Mouse (Mus musculus) C2C12 (cell line): ENCODE data around the gene Tspan15. TPM values are rescaled to one million over a fixed set of nuclear protein-coding genes. Genes with fewer than 3 reads are reported as not detected.

Source experiments
- H3K27me3 ChIP-seq: one replicate; pipeline ENCODE4 v1.6.1; 2011; ENCODE audit not compliant: control insufficient read depth, insufficient read depth, insufficient read length
- H3K36me3 ChIP-seq: one replicate; pipeline ENCODE4 v1.6.1; 2011; ENCODE audit not compliant: control insufficient read depth, insufficient read depth
- H3K4me3 ChIP-seq: one replicate; pipeline ENCODE4 v1.5.1; 2011; ENCODE audit warnings: mild to moderate bottlenecking, control low read depth; ENCODE audit not compliant: poor library complexity, insufficient read depth, severe bottlenecking
- H3K79me2 ChIP-seq: one replicate; pipeline ENCODE4 v1.6.1; 2011; ENCODE audit not compliant: control insufficient read depth, insufficient read depth
- H3K79me3 ChIP-seq: one replicate; pipeline ENCODE4 v1.6.1; 2011; ENCODE audit warnings: low read depth, control low read depth
- H3ac ChIP-seq: one replicate; pipeline ENCODE3; 2011; ENCODE audit warnings: low read depth; ENCODE audit not compliant: control insufficient read depth, insufficient read length
- CEBPB ChIP-seq: IDR thresholded peaks from one replicate; pipeline ENCODE4 v1.6.1; 2011; ENCODE audit warnings: low read depth, mild to moderate bottlenecking, control low read depth, moderate library complexity
- CTCF ChIP-seq: IDR thresholded peaks from one replicate; pipeline ENCODE4 v1.5.1; 2011; ENCODE audit not compliant: control insufficient read depth, insufficient read depth, insufficient read length
- FOSL1 ChIP-seq: IDR thresholded peaks from one replicate; pipeline ENCODE4 v1.8.0; 2011; ENCODE audit warnings: mild to moderate bottlenecking, low read length; ENCODE audit not compliant: poor library complexity, insufficient read depth, severe bottlenecking
- MAX ChIP-seq: IDR thresholded peaks from one replicate; pipeline ENCODE4 v1.6.1; 2011; ENCODE audit warnings: mild to moderate bottlenecking, control low read depth
- MYOD1 ChIP-seq: IDR thresholded peaks from one replicate; pipeline ENCODE4 v1.6.1; 2011; ENCODE audit warnings: low read depth; ENCODE audit not compliant: control insufficient read depth, insufficient read length
- MYOG ChIP-seq: IDR thresholded peaks from one replicate; pipeline ENCODE4 v1.6.1; 2011; ENCODE audit not compliant: control insufficient read depth, insufficient read length; ENCODE audit errors: extremely low read depth
- USF1 ChIP-seq: IDR thresholded peaks from one replicate; pipeline ENCODE4 v1.6.1; 2011; ENCODE audit warnings: low read depth, mild to moderate bottlenecking, control low read depth, moderate library complexity
- long read RNA-seq, 2 experiments: library from polyadenylated mRNA; unstranded; transcript quantifications; one replicate each; pipeline ENCODE4 v2.0.0; 2019 to 2020
- polyA plus RNA-seq: library from polyadenylated mRNA; unstranded; fragments of >200 nt; fragmentation: generic; extraction: Trizol; gene quantifications from one replicate; pipeline ENCODE4 v1.2.1, GENCODE M21; 2012; ENCODE audit warnings: missing spikeins

Gene Tspan15
- polyA plus RNA-seq: 5.6 TPM
- long read RNA-seq, experiment 1, transcript Tspan15-201 (8 exons, 3,638 nt): major isoform, 72 of 79 reads
- long read RNA-seq, experiment 1, partial matches to known transcripts: 1 of 79 reads
- long read RNA-seq, experiment 1, other reads (novel, unspliced or antisense): 6 of 79 reads
- long read RNA-seq, experiment 2, transcript Tspan15-201 (8 exons, 3,638 nt): major isoform, 127 of 134 reads
- long read RNA-seq, experiment 2, partial matches to known transcripts: 1 of 134 reads
- long read RNA-seq, experiment 2, other reads (novel, unspliced or antisense): 5 of 134 reads

DNA sequence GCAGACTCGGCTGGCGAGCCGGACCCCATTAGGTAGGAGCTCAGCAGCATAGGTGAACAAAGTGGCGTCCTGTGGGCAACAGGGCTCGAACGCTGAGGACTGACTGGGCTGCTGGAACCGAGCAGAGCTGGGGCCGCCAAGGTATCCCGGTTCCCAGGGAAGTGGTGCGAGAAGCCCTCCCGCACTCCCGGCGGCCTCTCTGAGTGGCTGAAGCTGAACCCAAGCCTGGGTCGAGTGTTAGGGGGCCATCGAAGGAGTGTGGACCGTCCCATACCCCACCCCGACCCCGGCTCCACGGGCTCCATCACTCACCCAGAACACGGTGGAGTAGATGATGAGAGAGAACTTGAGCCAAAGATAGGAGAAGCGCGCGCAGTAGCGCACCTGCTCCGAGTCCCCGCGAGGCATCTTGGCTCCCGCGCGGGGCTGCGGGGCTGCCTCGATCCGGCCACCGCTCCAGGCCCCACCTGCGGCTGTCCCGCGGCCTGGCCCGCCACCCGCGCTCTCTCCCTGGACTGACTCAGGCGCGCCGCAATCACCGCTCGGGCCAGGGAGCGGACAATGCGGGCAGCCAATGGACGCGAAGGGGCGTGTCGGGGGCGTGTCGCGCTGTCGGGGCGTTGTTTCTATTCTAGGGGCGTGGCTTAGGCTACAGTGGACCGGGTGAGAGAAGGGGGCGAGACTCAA, at the start of gene Tspan15:
TSS of gene Tspan15 (minus strand) at position 544 of the 687 bp plus-strand sequence.
- Histone ChIP-seq H3K79me2 (no peaks in the 10 kb centered on the region), H3K36me3 (no peaks in the 10 kb centered on the region), H3K79me3 (peaks cover 1% of the 10 kb centered on the region), H3K27me3 (no peaks in the 10 kb centered on the region), H3ac (peak within 1 kb of the TSS; percentile 64), H3K4me3 (peak within 1 kb of the TSS; percentile 39)
- no peak for TF ChIP-seq MAX
- no peak for TF ChIP-seq FOSL1
- TF ChIP-seq MYOD1: no peak
- no peak for TF ChIP-seq MYOG
- no peak for TF ChIP-seq CTCF
- no peak for TF ChIP-seq USF1
- TF ChIP-seq CEBPB: no peak

DNA sequence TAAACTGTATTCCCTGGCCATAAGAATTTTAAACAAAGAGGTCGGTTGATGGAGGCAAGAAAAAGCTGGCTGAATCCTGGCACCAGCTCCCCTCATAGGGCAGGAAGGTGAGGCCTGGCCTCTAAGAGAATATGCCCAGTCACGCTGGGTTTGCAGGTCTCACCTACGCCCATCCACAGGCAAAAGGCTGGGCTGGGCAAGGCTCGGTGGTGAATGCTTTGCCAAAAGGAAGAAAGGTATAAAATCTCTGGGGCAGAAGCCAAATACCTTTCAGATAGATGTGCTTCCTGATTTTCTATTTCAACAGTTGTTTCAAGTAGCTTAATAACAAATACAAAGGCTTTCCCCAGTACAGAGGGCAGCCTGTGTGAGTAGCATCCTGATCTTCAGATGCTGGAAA, 48.6 kb upstream of the Tspan15 start:
- Histone ChIP-seq H3K27me3 (no peaks in the 10 kb centered on the region), H3K79me3 (no peaks in the 10 kb centered on the region), H3K4me3 (no peak overlapping the region), H3K79me2 (no peaks in the 10 kb centered on the region), H3K36me3 (peaks cover 58% of the 10 kb centered on the region), H3ac (no peak overlapping the region)
- TF ChIP-seq FOSL1: no peak
- no peak for TF ChIP-seq CTCF
- no peak for TF ChIP-seq MAX
- no peak for TF ChIP-seq MYOG
- no peak for TF ChIP-seq USF1
- no peak for TF ChIP-seq CEBPB
- TF ChIP-seq MYOD1: no peak

- no peak for TF ChIP-seq MYOD1
- TF ChIP-seq FOSL1: no peak
- no peak for TF ChIP-seq USF1
- TF ChIP-seq MYOG: no peak
- no peak for TF ChIP-seq CTCF
- no peak for TF ChIP-seq MAX
- no peak for TF ChIP-seq CEBPB
- Histone ChIP-seq H3ac (no peak overlapping the region), H3K79me3 (no peaks in the 10 kb centered on the region), H3K79me2 (no peaks in the 10 kb centered on the region), H3K4me3 (no peak overlapping the region), H3K27me3 (no peaks in the 10 kb centered on the region), H3K36me3 (peaks cover 59% of the 10 kb centered on the region)
Measured at GRCm38 (mm10) chr10:62279066-62279465, 48.0 kb upstream of the Tspan15 start.

DNA sequence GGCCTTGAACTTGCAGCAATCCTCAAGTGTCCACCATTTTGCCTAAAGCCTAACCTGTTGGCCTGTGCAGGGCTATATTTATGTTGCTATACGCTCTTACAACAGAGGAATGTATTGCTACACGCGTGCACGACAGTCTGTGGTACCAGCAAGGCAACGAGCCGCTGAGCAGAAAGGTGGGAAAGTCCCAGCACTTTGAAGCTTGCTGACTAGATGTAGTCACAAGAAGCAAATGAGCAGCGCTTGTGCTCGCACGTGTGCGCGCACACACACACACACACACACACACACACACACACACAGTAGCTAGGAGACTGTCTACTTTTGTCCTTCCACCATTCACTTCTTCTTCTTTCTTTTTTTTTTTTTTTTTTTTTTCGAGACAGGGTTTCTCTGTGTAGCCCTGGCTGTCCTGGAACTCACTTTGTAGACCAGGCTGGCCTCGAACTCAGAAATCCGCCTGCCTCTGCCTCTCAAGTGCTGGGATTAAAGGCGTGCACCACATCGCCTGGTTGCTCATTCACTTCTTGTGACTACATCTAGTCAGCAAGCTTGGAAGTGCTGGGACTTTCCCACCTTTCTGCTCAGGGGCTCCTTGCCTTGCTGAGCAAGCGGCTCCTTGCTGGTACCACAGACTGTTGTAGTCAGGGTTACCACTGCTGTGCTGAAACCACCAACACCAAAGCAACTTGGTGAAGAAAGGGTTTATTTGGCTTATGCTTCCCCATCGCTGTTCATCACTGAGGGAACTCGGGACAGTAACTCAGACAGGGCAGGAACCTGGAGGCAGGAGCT, 46.6 kb upstream of the Tspan15 start:
- Histone ChIP-seq H3K79me2 (no peaks in the 10 kb centered on the region), H3K27me3 (no peaks in the 10 kb centered on the region), H3ac (no peak overlapping the region), H3K79me3 (no peaks in the 10 kb centered on the region), H3K36me3 (peaks cover 61% of the 10 kb centered on the region), H3K4me3 (no peak overlapping the region)
- TF ChIP-seq FOSL1 (no peak), CTCF (no peak), MYOD1 (no peak), USF1 (no peak)

GRCm38 (mm10) chr10:62275235-62275634, 44.2 kb upstream of the Tspan15 start:
- Histone ChIP-seq H3K79me2 (no peaks in the 10 kb centered on the region), H3K79me3 (no peaks in the 10 kb centered on the region), H3K27me3 (no peaks in the 10 kb centered on the region), H3K4me3 (no peak overlapping the region), H3ac (no peak overlapping the region), H3K36me3 (peaks cover 51% of the 10 kb centered on the region)
- TF ChIP-seq MAX: no peak
- peak; percentile 33 for TF ChIP-seq CTCF

DNA sequence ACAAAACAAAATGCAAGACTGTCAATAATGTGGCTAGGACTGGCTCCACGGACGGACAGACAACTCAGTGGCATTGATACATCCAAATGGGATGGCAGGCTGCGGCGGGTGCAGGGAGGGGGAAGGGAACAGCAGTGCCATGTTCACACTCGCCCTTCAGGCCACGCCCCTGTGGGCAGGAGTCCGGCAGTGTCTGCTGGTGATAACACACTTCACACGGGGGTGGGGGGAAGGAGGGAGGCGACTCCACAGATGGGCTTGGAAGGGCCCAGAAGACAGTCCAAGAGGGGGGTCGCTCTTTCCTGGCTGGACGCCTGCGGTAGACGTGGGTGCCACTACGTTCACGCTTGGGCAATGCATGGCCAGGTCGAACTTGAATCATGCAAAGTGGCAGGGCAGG, 38.2 kb upstream of the Tspan15 start:
- TF ChIP-seq MAX (no peak), CTCF (no peak)
- no peaks in the 10 kb centered on the region for H3K79me2 ChIP-seq
- H3K36me3 ChIP-seq: peaks cover 29% of the 10 kb centered on the region
- no peak overlapping the region for H3ac ChIP-seq
- H3K79me3 ChIP-seq: no peaks in the 10 kb centered on the region
- no peaks in the 10 kb centered on the region for H3K27me3 ChIP-seq
- no peak overlapping the region for H3K4me3 ChIP-seq
